Mouse (Mus musculus): ENCODE results near the gene Olfr1153. TPM values are rescaled to one million over a fixed set of nuclear protein-coding genes. Genes with fewer than 3 reads are reported as not detected.

Olfr1153 gene
- total RNA-seq (2021) = not detected

GRCm38 (mm10) chr2:87894662-87895061 is at the start of gene Olfr1153:
Gene Olfr1153 (plus strand): TSS chr2:87894962.
- intact Hi-C loops (cut with DNase I) = no loop called here
- no peak for DNase-seq

- DNase-seq = no peak
- intact Hi-C loops (cut with DNase I) = no loop called here
These were observed 39.2 kb upstream of the Olfr1153 start, which contains the start of gene Olfr1151 for GRCm38 (mm10) chr2:87855562-87855961. Gene Olfr1151 (plus strand): TSS chr2:87855862.

GRCm38 (mm10) chr2:87866192-87866591 is 28.6 kb upstream of the Olfr1153 start, which contains the start of gene Olfr1152:
Gene Olfr1152 (plus strand): TSS chr2:87866492.
- intact Hi-C loops (cut with DNase I) = no loop called here
- DNase-seq = no peak

- no peak for DNase-seq
- intact Hi-C loops (cut with DNase I) = no loop called here
These were observed 10.3 kb downstream of the Olfr1153 start, which contains the start of gene Olfr1154 for GRCm38 (mm10) chr2:87905066-87905465. Gene Olfr1154 (minus strand): TSS chr2:87905166.

GRCm38 (mm10) chr2:87945037-87945436 is 50.3 kb downstream of the Olfr1153 start, which contains the start of gene Olfr1155:
Gene Olfr1155 (minus strand): TSS chr2:87945137.
- intact Hi-C loops (cut with DNase I) = no loop called here
- no peak for DNase-seq

Other genes starting within 250 kb of the Olfr1153 start
- not detected for gene Olfr1133, start 247.6 kb upstream of the Olfr1153 start, total RNA-seq (2021)
- not detected for gene Olfr1134, start 236.5 kb upstream of the Olfr1153 start, total RNA-seq (2021)
- not detected for gene Olfr1135, start 221.3 kb upstream of the Olfr1153 start, total RNA-seq (2021)
- gene Olfr1136, start 201.0 kb upstream of the Olfr1153 start, total RNA-seq (2021) = not detected
- gene Olfr1137, start 181.8 kb upstream of the Olfr1153 start, total RNA-seq (2021) = not detected
- not detected for gene Olfr1138, start 155.0 kb upstream of the Olfr1153 start, total RNA-seq (2021)
- gene Olfr1140, start 151.2 kb upstream of the Olfr1153 start, total RNA-seq (2021) = not detected
- gene Olfr1141, start 141.0 kb upstream of the Olfr1153 start, total RNA-seq (2021) = not detected
- gene Olfr152, start 115.5 kb upstream of the Olfr1153 start, total RNA-seq (2021) = not detected
- not detected for gene Olfr1143, start 94.4 kb upstream of the Olfr1153 start, total RNA-seq (2021)
- not detected for gene Olfr1145, start 85.1 kb upstream of the Olfr1153 start, total RNA-seq (2021)
- gene Olfr1148, start 64.4 kb upstream of the Olfr1153 start, total RNA-seq (2021) = not detected
- gene Olfr1150-ps1, start 51.0 kb upstream of the Olfr1153 start, total RNA-seq (2021) = not detected
- gene Olfr1151, start 39.1 kb upstream of the Olfr1153 start, total RNA-seq (2021) = not detected
- not detected for gene Olfr1152, start 28.5 kb upstream of the Olfr1153 start, total RNA-seq (2021)
- gene Olfr1154, start 10.2 kb downstream of the Olfr1153 start, total RNA-seq (2021) = not detected
- gene Olfr1155, start 50.2 kb downstream of the Olfr1153 start, total RNA-seq (2021) = not detected
- not detected for gene Olfr1156, start 58.1 kb downstream of the Olfr1153 start, total RNA-seq (2021)
- not detected for gene Olfr1157, start 73.3 kb downstream of the Olfr1153 start, total RNA-seq (2021)
- gene Olfr74, start 79.7 kb downstream of the Olfr1153 start, total RNA-seq (2021) = not detected
- gene Olfr1158, start 95.2 kb downstream of the Olfr1153 start, total RNA-seq (2021) = not detected
- not detected for gene Olfr1160, start 113.3 kb downstream of the Olfr1153 start, total RNA-seq (2021)
- not detected for gene Olfr1161, start 127.8 kb downstream of the Olfr1153 start, total RNA-seq (2021)
- not detected for gene Olfr73, start 142.7 kb downstream of the Olfr1153 start, total RNA-seq (2021)
- not detected for gene Olfr1162, start 156.2 kb downstream of the Olfr1153 start, total RNA-seq (2021)
- gene Olfr1163, start 176.9 kb downstream of the Olfr1153 start, total RNA-seq (2021) = not detected
- not detected for gene Olfr1164, start 199.0 kb downstream of the Olfr1153 start, total RNA-seq (2021)
- gene Olfr1166, start 233.3 kb downstream of the Olfr1153 start, total RNA-seq (2021) = not detected